Mouse (Mus musculus): ENCODE measurements around the gene Gpr137. TPM values are rescaled to one million over a fixed set of nuclear protein-coding genes. Genes with fewer than 3 reads are reported as not detected.

Gene Gpr137
- polyA plus RNA-seq, 1 experiment from 2014 or later = 32.9 TPM

GRCm38 (mm10) chr19:6979486-6980380, 37.5 kb upstream of the Gpr137 start:
- peak overlapping the region; percentile 84 for H3K4me2 ChIP-seq
- peaks cover 46% of the 10 kb centered on the region for H3K4me1 ChIP-seq
- H3K27me3 ChIP-seq = no peaks in the 10 kb centered on the region
- WGBS = under 1% methylated on average over 59 of the region's 59 CpGs
- no peaks in the 10 kb centered on the region for H3K9me3 ChIP-seq (replicated peaks)
- H3K27ac ChIP-seq = peak overlapping the region; percentile 97
- H3K9ac ChIP-seq = peak overlapping the region; percentile 95
- peaks cover 45% of the 10 kb centered on the region for H3K36me3 ChIP-seq
- peak; percentile 93 for ATAC-seq (replicated peaks; ENCODE audit: low FRiP score)
- peak overlapping the region; percentile 83 for H3K4me3 ChIP-seq (replicated peaks)

- Histone ChIP-seq H3K4me2 (peak overlapping the region; percentile 84), H3K9ac (peak overlapping the region; percentile 61), H3K9me3 (replicated peaks) (no peaks in the 10 kb centered on the region), H3K27me3 (no peaks in the 10 kb centered on the region), H3K36me3 (peaks cover 42% of the 10 kb centered on the region), H3K4me3 (replicated peaks) (peak overlapping the region; percentile 83), H3K4me1 (peaks cover 47% of the 10 kb centered on the region), H3K27ac (peak overlapping the region; percentile 97)
- 11% methylated on average over 11 of the region's 11 CpGs for WGBS
- ATAC-seq (replicated peaks; ENCODE audit: low FRiP score) = no peak
Observed at GRCm38 (mm10) chr19:6979001-6979479, 36.8 kb upstream of the Gpr137 start.

GRCm38 (mm10) chr19:6978639-6978974, 36.3 kb upstream of the Gpr137 start:
- 33% methylated on average over 3 of the region's 3 CpGs for WGBS
- peak overlapping the region; percentile 61 for H3K9ac ChIP-seq
- peak overlapping the region; percentile 83 for H3K4me3 ChIP-seq (replicated peaks)
- H3K4me2 ChIP-seq = peak overlapping the region; percentile 84
- no peak for ATAC-seq (replicated peaks; ENCODE audit: low FRiP score)
- no peaks in the 10 kb centered on the region for H3K27me3 ChIP-seq
- peak overlapping the region; percentile 97 for H3K27ac ChIP-seq
- H3K36me3 ChIP-seq = peaks cover 37% of the 10 kb centered on the region
- H3K9me3 ChIP-seq (replicated peaks) = no peaks in the 10 kb centered on the region
- peaks cover 52% of the 10 kb centered on the region for H3K4me1 ChIP-seq

GRCm38 (mm10) chr19:6977759-6978638, 35.7 kb upstream of the Gpr137 start:
- H3K27ac ChIP-seq = peak overlapping the region; percentile 97
- WGBS = 84% methylated on average over 13 of the region's 13 CpGs
- H3K4me2 ChIP-seq = peak overlapping the region; percentile 84
- no peaks in the 10 kb centered on the region for H3K9me3 ChIP-seq (replicated peaks)
- H3K4me3 ChIP-seq (replicated peaks) = peak overlapping the region; percentile 83
- no peaks in the 10 kb centered on the region for H3K27me3 ChIP-seq
- peaks cover 52% of the 10 kb centered on the region for H3K4me1 ChIP-seq
- no peak for ATAC-seq (replicated peaks; ENCODE audit: low FRiP score)
- H3K36me3 ChIP-seq = peaks cover 33% of the 10 kb centered on the region
- H3K9ac ChIP-seq = peak overlapping the region; percentile 61

- H3K9me3 ChIP-seq (replicated peaks) = no peaks in the 10 kb centered on the region
- H3K36me3 ChIP-seq = peaks cover 19% of the 10 kb centered on the region
- WGBS = 0% methylated on average over 16 of the region's 16 CpGs
- ATAC-seq (replicated peaks; ENCODE audit: low FRiP score) = no peak
- H3K4me1 ChIP-seq = peaks cover 60% of the 10 kb centered on the region
- H3K9ac ChIP-seq = peak within 1 kb of the TSS; percentile 66
- peak within 1 kb of the TSS; percentile 94 for H3K27ac ChIP-seq
- no peaks in the 10 kb centered on the region for H3K27me3 ChIP-seq
- peak within 1 kb of the TSS; percentile 62 for H3K4me3 ChIP-seq (replicated peaks)
- H3K4me2 ChIP-seq = peak within 1 kb of the TSS; percentile 84
Observed at GRCm38 (mm10) chr19:6975537-6976521, 33.5 kb upstream of the Gpr137 start, which contains the start of gene Plcb3. Plcb3 (minus strand) TSS chr19:6976470.

- H3K36me3 ChIP-seq = peaks cover 19% of the 10 kb centered on the region
- WGBS = under 1% methylated on average over 62 of the region's 84 CpGs
- H3K4me2 ChIP-seq = peak within 1 kb of the TSS; percentile 84
- peaks cover 72% of the 10 kb centered on the region for H3K4me1 ChIP-seq
- peak within 1 kb of the TSS; percentile 66 for H3K9ac ChIP-seq
- ATAC-seq (replicated peaks; ENCODE audit: low FRiP score) = peak; percentile 69
- H3K27ac ChIP-seq = peak within 1 kb of the TSS; percentile 94
- no peaks in the 10 kb centered on the region for H3K9me3 ChIP-seq (replicated peaks)
- peak within 1 kb of the TSS; percentile 62 for H3K4me3 ChIP-seq (replicated peaks)
- no peaks in the 10 kb centered on the region for H3K27me3 ChIP-seq
Observed at GRCm38 (mm10) chr19:6974211-6975205, 32.2 kb upstream of the Gpr137 start, which contains the start of gene Ppp1r14b. Ppp1r14b (plus strand) TSS chr19:6974968.

GRCm38 (mm10) chr19:6973581-6974190, 31.4 kb upstream of the Gpr137 start:
- ATAC-seq (replicated peaks; ENCODE audit: low FRiP score) = no peak
- H3K4me3 ChIP-seq (replicated peaks) = peak overlapping the region; percentile 62
- no peaks in the 10 kb centered on the region for H3K9me3 ChIP-seq (replicated peaks)
- H3K9ac ChIP-seq = peak overlapping the region; percentile 66
- H3K4me1 ChIP-seq = peaks cover 72% of the 10 kb centered on the region
- H3K4me2 ChIP-seq = peak overlapping the region; percentile 84
- H3K36me3 ChIP-seq = peaks cover 16% of the 10 kb centered on the region
- 28% methylated on average over 11 of the region's 12 CpGs for WGBS
- H3K27me3 ChIP-seq = no peaks in the 10 kb centered on the region
- peak overlapping the region; percentile 94 for H3K27ac ChIP-seq

GRCm38 (mm10) chr19:6972247-6972917, 30.1 kb upstream of the Gpr137 start:
- peak overlapping the region; percentile 57; the same call in 1 of the 2 replicates for H3K27ac ChIP-seq
- H3K4me2 ChIP-seq = no peak overlapping the region
- peaks cover 71% of the 10 kb centered on the region for H3K4me1 ChIP-seq

GRCm38 (mm10) chr19:6971644-6972043, 29.4 kb upstream of the Gpr137 start:
- peaks cover 3% of the 10 kb centered on the region for H3K36me3 ChIP-seq
- H3K27ac ChIP-seq = peak overlapping the region; percentile 57; the same call in 1 of the 2 replicates
- H3K9me3 ChIP-seq (replicated peaks) = no peaks in the 10 kb centered on the region
- H3K9ac ChIP-seq = 0 out of 2 replicates have a peak overlapping the region, but pooled peaks have one; percentile 7
- WGBS = 17% methylated on average over 6 of the region's 6 CpGs
- H3K4me1 ChIP-seq = peaks cover 65% of the 10 kb centered on the region
- no peak for ATAC-seq (replicated peaks; ENCODE audit: low FRiP score)
- 0 out of 2 replicates have a peak overlapping the region, but pooled peaks have one; percentile 3 for H3K4me2 ChIP-seq
- no peaks in the 10 kb centered on the region for H3K27me3 ChIP-seq
- no peak overlapping the region for H3K4me3 ChIP-seq (replicated peaks)

More at GRCm38 (mm10) chr19:6972247-6972917, 30.1 kb upstream of the Gpr137 start:
- Histone ChIP-seq H3K27me3 (no peaks in the 10 kb centered on the region), H3K9me3 (replicated peaks) (no peaks in the 10 kb centered on the region), H3K9ac (no peak overlapping the region), H3K4me3 (replicated peaks) (no peak overlapping the region), H3K36me3 (peaks cover 3% of the 10 kb centered on the region)
- ATAC-seq (replicated peaks; ENCODE audit: low FRiP score) = no peak
- 72% methylated on average over 13 of the region's 13 CpGs for WGBS
